Mouse (Mus musculus): ENCODE data around the gene Mfsd12.

- TF ChIP-seq CTCF (IDR thresholded peaks at IDR 0.05; ENCODE audit: low read depth, low read length) (no peak), POLR2A (IDR thresholded peaks at IDR 0.05; ENCODE audit: borderline replicate concordance, low read depth, low read length) (no peak)
These were observed 7.8 kb downstream of the Mfsd12 start for GRCm38 (mm10) chr10:81365073-81365472.

Measured in bone marrow macrophage, adult 2 months (primary cell).